Mouse (Mus musculus) adrenal gland, adult 2 months (tissue): ENCODE measurements at regions not wholly inside any gene's neighbourhood (a gene's known extent, or its start where the extent isn't known, plus 50 kb on each side); places are given as distances from the start of the nearest gene placed in this dataset.

Experiments
- DNase-seq: peaks from one replicate; pipeline ENCODE4 v3.0.0; 2021

- no peak for DNase-seq
Observed at GRCm38 (mm10) chr7:129772540-129773331, 181.1 kb downstream of the Wdr11 start.

GRCm38 (mm10) chr7:129774261-129774861 is 182.7 kb downstream of the Wdr11 start:
- peak; percentile 68 for DNase-seq

GRCm38 (mm10) chr7:129775189-129775588 is 183.5 kb downstream of the Wdr11 start:
- no peak for DNase-seq

- peak; percentile 74 for DNase-seq
Observed at GRCm38 (mm10) chr7:129778842-129779421, 187.3 kb downstream of the Wdr11 start.

GRCm38 (mm10) chr7:129779939-129780338 is 188.3 kb downstream of the Wdr11 start:
- DNase-seq, result no peak

GRCm38 (mm10) chr7:129781756-129782155 is 190.1 kb downstream of the Wdr11 start:
- DNase-seq, result peak; percentile 70

- no peak for DNase-seq
Observed at GRCm38 (mm10) chr7:129784966-129785365, 193.3 kb downstream of the Wdr11 start.

GRCm38 (mm10) chr7:129787011-129787410 is 195.3 kb downstream of the Wdr11 start:
- no peak for DNase-seq

- DNase-seq, result no peak
Observed at GRCm38 (mm10) chr7:129787736-129788135, 196.1 kb downstream of the Wdr11 start.

- DNase-seq, result no peak
Observed at GRCm38 (mm10) chr7:129789461-129789860, 197.8 kb downstream of the Wdr11 start.

GRCm38 (mm10) chr7:129790590-129791449 is 199.2 kb downstream of the Wdr11 start:
- DNase-seq, result no peak

- no peak for DNase-seq
Observed at GRCm38 (mm10) chr7:129791450-129791820, 199.8 kb downstream of the Wdr11 start.

- DNase-seq, result no peak
Observed at GRCm38 (mm10) chr7:129793733-129794132, 202.1 kb downstream of the Wdr11 start.

GRCm38 (mm10) chr7:129794276-129794675 is 202.6 kb downstream of the Wdr11 start:
- peak; percentile 45 for DNase-seq

- no peak for DNase-seq
Observed at GRCm38 (mm10) chr7:129798525-129798924, 206.9 kb downstream of the Wdr11 start.

- DNase-seq, result no peak
Observed at GRCm38 (mm10) chr7:129800461-129800867, 208.8 kb downstream of the Wdr11 start.

GRCm38 (mm10) chr7:129801431-129801847 is 209.8 kb downstream of the Wdr11 start:
- DNase-seq, result peak; percentile 30

- DNase-seq, result no peak
Observed at GRCm38 (mm10) chr7:129802168-129802567, 210.5 kb downstream of the Wdr11 start.

- no peak for DNase-seq
Observed at GRCm38 (mm10) chr7:129805340-129805739, 213.7 kb downstream of the Wdr11 start.

GRCm38 (mm10) chr7:129810141-129810540 is 218.5 kb downstream of the Wdr11 start:
- DNase-seq, result no peak

GRCm38 (mm10) chr7:129810565-129810964 is 218.9 kb downstream of the Wdr11 start:
- DNase-seq, result no peak

- no peak for DNase-seq
Observed at GRCm38 (mm10) chr7:129814149-129814860, 222.6 kb downstream of the Wdr11 start.
